Mouse (Mus musculus) thymus, postnatal 14 days (tissue): ENCODE measurements around the gene Zfp600.
"Not testable (repeated sequence)": the region's sequence is repeated elsewhere in the genome, so short reads cannot be mapped to it uniquely, and the experiment has no call there.

ENCODE experiments used
- DNase-seq: peaks from one replicate; pipeline ENCODE4 v3.0.0; 2021

The Zfp600 gene

DNA sequence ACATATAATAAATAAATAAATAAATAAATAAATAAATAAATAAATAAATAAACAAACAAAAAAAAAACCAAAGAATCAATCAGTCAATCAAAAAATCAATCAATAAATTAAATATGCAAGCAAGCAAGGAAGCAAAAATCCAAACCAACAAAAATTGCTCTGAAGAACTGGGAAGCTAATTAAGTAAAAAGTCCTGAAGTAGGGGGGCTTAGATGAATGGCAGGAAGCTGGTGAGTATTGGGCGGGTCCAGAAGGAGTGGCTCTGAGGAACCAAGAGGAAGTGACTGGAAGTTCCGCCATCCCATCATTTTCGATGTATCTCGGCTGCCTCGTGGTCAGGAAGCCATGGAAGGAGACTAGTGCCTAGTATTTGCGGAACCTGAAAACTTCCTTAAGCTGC, at the start of gene Zfp600:
Zfp600 (plus strand) TSS at position 301 of the 400 bp plus-strand sequence.
- not testable (repeated sequence) for DNase-seq

DNA sequence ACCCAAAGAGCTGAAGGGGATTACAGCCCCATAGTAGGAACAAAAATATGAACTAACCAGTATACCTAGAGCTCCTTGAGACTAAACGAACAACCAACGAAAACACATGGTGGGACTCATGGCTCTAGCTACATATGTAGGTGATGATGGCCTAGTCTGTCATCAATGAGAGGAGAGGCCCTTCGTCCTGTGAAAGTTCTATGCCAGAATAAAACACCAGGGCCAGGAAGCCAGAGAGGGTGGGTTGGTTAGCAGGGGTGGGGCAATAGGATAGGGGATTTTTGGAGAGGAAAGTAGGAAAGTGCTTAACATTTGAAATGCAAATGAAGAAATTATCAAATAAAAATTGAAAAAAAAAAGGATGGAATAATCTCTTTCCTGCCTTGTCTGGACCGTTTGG, 6.3 kb downstream of the Zfp600 start:
- not testable (repeated sequence) for DNase-seq

- DNase-seq: not testable (repeated sequence)
Observed at GRCm38 (mm10) chr4:146167202-146167832, 10.7 kb downstream of the Zfp600 start.

DNA sequence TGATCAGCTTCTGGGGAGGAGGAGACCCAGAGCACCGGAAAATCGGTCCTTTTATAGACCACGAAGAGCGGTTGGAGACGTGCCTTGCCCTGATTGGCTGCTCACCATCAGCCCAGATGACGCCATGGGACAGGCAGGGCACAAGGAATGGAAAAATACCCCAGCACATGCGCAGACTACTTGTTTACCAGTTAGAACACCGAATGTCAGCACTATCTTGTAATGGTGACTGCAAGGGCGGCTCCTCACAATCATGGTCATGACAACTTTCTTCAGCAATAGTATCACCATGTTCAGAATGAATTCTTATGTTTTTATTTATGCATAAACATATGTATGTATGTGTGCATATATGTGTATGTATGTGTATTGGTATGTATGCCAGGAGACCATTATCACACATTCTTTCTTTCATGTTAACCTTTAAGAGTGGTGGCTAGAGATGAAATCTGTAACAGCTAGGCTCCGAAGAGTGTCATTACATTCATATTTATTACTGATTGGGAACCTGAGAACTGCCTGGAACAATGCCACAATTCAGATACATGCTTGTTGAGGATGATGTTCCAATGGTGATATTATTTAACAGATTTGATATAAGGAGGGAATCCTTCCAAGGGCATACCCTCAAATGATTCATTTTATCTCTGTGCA, 11.4 kb downstream of the Zfp600 start:
- DNase-seq: peak; percentile 8

GRCm38 (mm10) chr4:146168730-146169215, 12.1 kb downstream of the Zfp600 start:
- DNase-seq: not testable (repeated sequence)

- peak; percentile 11 for DNase-seq
Observed at GRCm38 (mm10) chr4:146173378-146174226, 17.0 kb downstream of the Zfp600 start.

DNA sequence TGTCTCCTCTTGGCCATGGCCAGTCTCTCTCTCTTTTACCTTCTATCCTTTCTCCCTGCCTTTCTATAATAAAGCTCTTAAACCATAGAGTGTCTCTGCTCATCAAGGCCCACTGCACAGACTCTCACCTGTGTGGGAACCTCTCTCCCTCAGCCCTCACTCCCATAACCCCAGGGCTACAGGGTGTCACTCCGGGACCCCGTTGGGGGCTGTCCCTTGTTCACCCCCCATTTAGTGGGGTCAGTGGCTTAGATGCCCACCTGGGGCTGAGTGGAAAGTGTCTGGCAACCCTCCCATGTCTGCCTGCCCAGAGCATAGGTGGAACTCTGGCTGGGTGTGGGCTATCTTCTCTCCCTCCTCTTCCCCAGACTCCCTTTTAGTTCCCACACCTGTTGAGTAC, 47.7 kb downstream of the Zfp600 start:
- not testable (repeated sequence) for DNase-seq

DNA sequence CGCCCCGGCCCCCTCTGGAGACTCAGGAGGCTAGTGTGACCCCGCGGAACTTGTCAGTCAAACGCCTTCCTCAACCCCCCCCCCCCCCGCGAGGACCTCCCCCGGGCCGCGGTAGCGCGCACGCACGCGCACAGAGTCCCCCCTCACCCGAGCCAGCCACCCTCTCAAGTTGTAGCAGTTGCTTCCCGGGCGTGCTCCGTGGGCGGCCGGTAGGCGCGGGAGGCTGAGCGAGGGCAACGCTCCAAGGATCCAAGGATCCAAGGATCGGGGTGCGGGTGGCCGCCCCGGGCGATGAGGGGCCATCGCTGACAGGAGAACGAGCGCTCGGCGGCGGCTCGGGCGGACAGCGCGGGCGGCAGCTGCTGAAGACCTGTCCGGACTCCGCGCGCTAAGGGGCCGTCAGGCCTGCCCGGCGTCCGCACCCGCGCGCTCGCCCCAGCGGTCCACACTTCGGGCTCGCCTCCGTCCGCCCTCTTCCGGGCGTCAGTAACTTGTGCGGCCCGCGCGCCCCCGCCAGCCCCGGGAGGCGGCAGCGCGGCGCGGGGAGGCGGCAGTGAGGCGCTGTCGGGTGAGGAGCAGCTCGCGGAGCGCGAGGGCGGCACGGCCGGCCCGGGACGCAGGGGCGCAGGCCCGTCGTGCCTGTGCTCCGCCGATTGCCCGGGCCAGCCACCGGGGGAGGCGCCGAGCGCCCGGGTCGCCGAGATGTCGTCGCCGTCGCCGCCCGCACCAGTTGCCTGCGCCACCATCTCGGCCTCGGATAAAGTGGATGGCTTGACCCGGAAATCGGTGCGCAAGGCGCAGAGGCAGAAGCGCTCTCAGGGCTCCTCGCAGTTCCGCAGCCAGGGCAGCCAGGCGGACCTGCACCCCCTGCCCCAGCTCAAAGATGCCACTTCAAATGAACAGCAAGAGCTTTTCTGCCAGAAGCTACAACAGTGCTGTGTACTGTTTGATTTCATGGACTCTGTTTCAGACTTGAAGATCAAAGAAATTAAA, 82.9 kb downstream of the Zfp600 start:
- not testable (repeated sequence) for DNase-seq

DNA sequence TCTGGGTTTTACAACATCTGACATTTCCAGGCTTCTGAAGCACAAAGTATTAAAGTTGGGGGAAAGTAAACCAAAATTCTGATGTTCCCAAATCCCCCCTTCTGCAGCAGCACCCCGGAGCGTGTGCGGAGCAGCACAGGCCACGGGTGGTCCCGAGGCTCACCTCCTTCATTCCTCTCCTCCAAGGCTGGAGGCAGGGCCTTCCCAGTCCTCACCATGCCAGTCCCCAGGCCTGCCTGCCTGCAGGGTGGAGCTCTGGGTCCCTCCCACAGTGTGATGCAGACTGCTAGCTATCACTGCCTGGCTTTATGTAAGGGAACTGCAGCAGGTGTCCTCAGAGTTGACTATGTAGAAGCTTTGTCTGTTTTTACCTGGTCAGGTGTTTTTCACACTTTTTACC, 85.5 kb downstream of the Zfp600 start:
- DNase-seq: not testable (repeated sequence)
